Mouse (Mus musculus) E14TG2a.4 (cell line): ENCODE results near the gene Trmo.

Experiments used
- CTCF ChIP-seq: conservative IDR thresholded peaks from 2 replicates; pipeline ENCODE4 v1.5.1; 2014; ENCODE audit warnings: low read length
- NANOG ChIP-seq: IDR thresholded peaks from 2 replicates; pipeline ENCODE4 v1.6.1; 2014; ENCODE audit warnings: borderline replicate concordance, low read length, mixed read lengths
- POU5F1 ChIP-seq: IDR thresholded peaks from 2 replicates; pipeline ENCODE4 v1.6.1; 2014; ENCODE audit warnings: low read length, borderline replicate concordance

DNA sequence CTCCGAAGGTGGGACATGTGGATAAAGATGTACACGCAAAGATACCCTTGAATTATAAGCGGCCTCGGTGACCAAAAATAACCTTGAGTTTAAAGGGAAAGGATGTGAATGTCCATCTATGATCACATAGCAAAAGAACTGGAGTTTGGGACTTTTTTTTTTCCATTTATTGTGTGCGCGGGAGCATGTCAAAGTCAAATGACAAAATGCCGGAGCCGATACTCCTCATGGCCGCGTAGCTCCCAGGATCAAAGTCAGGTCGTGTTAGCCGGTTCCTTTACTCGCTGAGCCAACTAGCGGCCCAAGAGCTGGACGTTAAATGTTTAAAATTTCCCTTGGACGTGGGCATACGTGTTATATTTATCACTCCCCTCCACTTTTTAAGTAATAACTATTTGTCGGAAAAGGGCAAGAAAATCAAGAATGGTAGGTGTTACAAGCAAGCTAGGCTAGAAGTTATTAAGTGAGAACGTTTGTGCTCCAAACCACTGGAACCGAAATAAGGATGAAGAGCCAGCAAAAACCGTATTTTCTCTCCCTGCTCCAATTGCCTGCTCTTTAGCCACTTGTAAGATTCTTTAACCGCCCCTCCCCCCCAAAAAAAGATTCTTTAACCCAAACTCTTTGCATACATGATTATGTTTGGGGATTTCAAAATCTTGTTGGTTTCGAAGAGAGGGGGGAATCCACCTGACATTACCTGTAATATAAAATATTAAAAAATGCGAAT lies 540 bp upstream of the Trmo start:
- TF ChIP-seq CTCF, result no peak
- no peak for TF ChIP-seq NANOG
- TF ChIP-seq POU5F1, result no peak
